Mouse (Mus musculus) forebrain, embryonic 11.5 days (tissue): ENCODE measurements around the gene Gm38431. TPM values are rescaled to one million over a fixed set of nuclear protein-coding genes. Genes with fewer than 3 reads are reported as not detected.
A peak's percentile ranks its signal among the peaks of the same experiment; 100 is the strongest.

Experiments
- ATAC-seq: fragments of 200-750 bp; cut with Nextera tagmentation; replicated peaks from 2 replicates; pipeline ENCODE4 v1.8.0; 2017; ENCODE audit warnings: moderate TSS enrichment; ENCODE audit not compliant: low FRiP score
- DNase-seq: peaks from one replicate; pipeline ENCODE4 v3.0.0-alpha.2; 2017; ENCODE audit warnings: low spot score
- H3K27ac ChIP-seq: fragments of 300-500 bp; sonication (generic); 2 replicates; pipeline ENCODE4 v1.5.1; 2014; ENCODE audit warnings: low read depth, low read length
- H3K27me3 ChIP-seq: fragments of 300-500 bp; sonication (generic); 2 replicates; pipeline ENCODE4 v1.6.1; 2014; ENCODE audit warnings: mild to moderate bottlenecking, low read length, mixed read lengths; ENCODE audit not compliant: control insufficient read depth, insufficient read depth
- H3K36me3 ChIP-seq: fragments of 300-500 bp; sonication (generic); 2 replicates; pipeline ENCODE4 v1.6.1; 2014; ENCODE audit warnings: mild to moderate bottlenecking, low read length, moderate library complexity, mixed read lengths; ENCODE audit not compliant: control insufficient read depth, insufficient read depth
- H3K4me1 ChIP-seq: fragments of 300-500 bp; sonication (generic); replicated peaks from 2 replicates; pipeline ENCODE4 v1.6.1; 2014; ENCODE audit warnings: low read length, mixed read lengths; ENCODE audit not compliant: control insufficient read depth, insufficient read depth
- H3K4me2 ChIP-seq: fragments of 300-500 bp; sonication (generic); 2 replicates; pipeline ENCODE4 v1.6.1; 2014; ENCODE audit warnings: low read depth, mild to moderate bottlenecking, low read length, moderate library complexity, mixed read lengths; ENCODE audit not compliant: severe bottlenecking
- H3K4me3 ChIP-seq: fragments of 300-500 bp; sonication (generic); 2 replicates; pipeline ENCODE4 v1.5.1; 2014; ENCODE audit warnings: low read depth, low read length
- H3K9ac ChIP-seq: fragments of 300-500 bp; sonication (generic); 2 replicates; pipeline ENCODE4 v1.6.1; 2014; ENCODE audit warnings: low read length
- H3K9me3 ChIP-seq: fragments of 300-500 bp; sonication (generic); 2 replicates; pipeline ENCODE4 v1.6.1; 2016; ENCODE audit warnings: low read length, mixed read lengths; ENCODE audit not compliant: control insufficient read depth
- WGBS: fragments of 180-500 bp; shearing (Covaris S2); extraction: QIAGEN DNeasy Blood & Tissue Kit; methylation state at CpG from one replicate; pipeline ENCODE4 v1.1.7; 2014; 5-methylcytosine and 5-hydroxymethylcytosine counted together
- polyA plus RNA-seq: library from polyadenylated mRNA; unstranded; fragments of >200 nt; fragmentation: Nextera tagmentation; extraction: Ambion mirVana; gene quantifications from 2 replicates; pipeline ENCODE4 v1.2.1, GENCODE M21; 2014

Gm38431 gene
- polyA plus RNA-seq, 1 experiment from 2014 or later: 4.5 TPM

- Histone ChIP-seq H3K4me1 (peaks cover 24% of the 10 kb centered on the region), H3K9me3 (no peaks in the 10 kb centered on the region), H3K27me3 (peaks cover 82% of the 10 kb centered on the region), H3K4me2 (peak within 1 kb of the TSS; percentile 85), H3K9ac (peak within 1 kb of the TSS; percentile 12; the same call in 1 of the 2 replicates), H3K36me3 (no peaks in the 10 kb centered on the region), H3K27ac (no peak within 1 kb of the TSS), H3K4me3 (peak within 1 kb of the TSS; percentile 38)
- DNase-seq: peak; percentile 59
- no peak for ATAC-seq
- WGBS: under 1% methylated on average over 35 of the region's 35 CpGs
Observed at GRCm38 (mm10) chr9:21031896-21032351, 59.9 kb downstream of the Gm38431 start, which contains the start of gene Icam5. Gene Icam5, plus strand, starts transcription at chr9:21032073.

- WGBS: under 1% methylated on average over 36 of the region's 36 CpGs
- no peak overlapping the region for H3K27ac ChIP-seq
- no peak for DNase-seq
- H3K9ac ChIP-seq: 0 out of 2 replicates have a peak overlapping the region, but pooled peaks have one; percentile 12
- peaks cover 24% of the 10 kb centered on the region for H3K4me1 ChIP-seq
- peaks cover 76% of the 10 kb centered on the region for H3K27me3 ChIP-seq
- no peaks in the 10 kb centered on the region for H3K9me3 ChIP-seq
- peak overlapping the region; percentile 85 for H3K4me2 ChIP-seq
- no peaks in the 10 kb centered on the region for H3K36me3 ChIP-seq
- peak; percentile 64 for ATAC-seq
- peak overlapping the region; percentile 38 for H3K4me3 ChIP-seq
Observed at GRCm38 (mm10) chr9:21031251-21031895, 60.4 kb downstream of the Gm38431 start.

GRCm38 (mm10) chr9:21030781-21031250, 61.0 kb downstream of the Gm38431 start:
- H3K4me3 ChIP-seq: peak overlapping the region; percentile 38
- DNase-seq (peak; percentile 85), ATAC-seq (peak; percentile 45)
- H3K36me3 ChIP-seq: no peaks in the 10 kb centered on the region
- H3K27ac ChIP-seq: no peak overlapping the region
- WGBS: under 1% methylated on average over 13 of the region's 13 CpGs
- H3K4me2 ChIP-seq: peak overlapping the region; percentile 85
- peaks cover 71% of the 10 kb centered on the region for H3K27me3 ChIP-seq
- H3K9me3 ChIP-seq: no peaks in the 10 kb centered on the region
- H3K9ac ChIP-seq: no peak overlapping the region
- H3K4me1 ChIP-seq: peaks cover 24% of the 10 kb centered on the region

- Histone ChIP-seq H3K36me3 (no peaks in the 10 kb centered on the region), H3K9me3 (no peaks in the 10 kb centered on the region), H3K4me2 (no peak overlapping the region), H3K9ac (no peak overlapping the region), H3K27ac (no peak overlapping the region), H3K27me3 (peaks cover 64% of the 10 kb centered on the region), H3K4me3 (no peak overlapping the region), H3K4me1 (peaks cover 24% of the 10 kb centered on the region)
- ATAC-seq (no peak), DNase-seq (no peak)
- WGBS: 25% methylated on average over 22 of the region's 22 CpGs
Observed at GRCm38 (mm10) chr9:21030055-21030600, 61.7 kb downstream of the Gm38431 start.

GRCm38 (mm10) chr9:21029291-21030054, 62.3 kb downstream of the Gm38431 start, which contains the start of gene Icam4:
Gene Icam4, plus strand, starts transcription at chr9:21029373.
- Histone ChIP-seq H3K27me3 (peaks cover 57% of the 10 kb centered on the region), H3K4me2 (peak within 1 kb of the TSS; percentile 51), H3K4me3 (peak within 1 kb of the TSS; percentile 25), H3K9ac (peak within 1 kb of the TSS; percentile 51; the same call in 1 of the 2 replicates), H3K36me3 (no peaks in the 10 kb centered on the region), H3K27ac (no peak within 1 kb of the TSS), H3K9me3 (no peaks in the 10 kb centered on the region), H3K4me1 (peaks cover 22% of the 10 kb centered on the region)
- peak; percentile 88 for DNase-seq
- 0 out of 2 replicates have a peak, but pooled peaks have one; percentile 17 for ATAC-seq
- WGBS: 2% methylated on average over 37 of the region's 37 CpGs

- H3K4me2 ChIP-seq: no peak overlapping the region; the same call in 1 of the 2 replicates
- WGBS: 62% methylated on average over 6 of the region's 6 CpGs
- no peak for ATAC-seq
- H3K9me3 ChIP-seq: no peaks in the 10 kb centered on the region
- peaks cover 22% of the 10 kb centered on the region for H3K4me1 ChIP-seq
- no peaks in the 10 kb centered on the region for H3K36me3 ChIP-seq
- H3K27ac ChIP-seq: no peak overlapping the region
- no peak overlapping the region for H3K9ac ChIP-seq
- H3K4me3 ChIP-seq: no peak overlapping the region
- peaks cover 50% of the 10 kb centered on the region for H3K27me3 ChIP-seq
- no peak for DNase-seq
Observed at GRCm38 (mm10) chr9:21028560-21029110, 63.2 kb downstream of the Gm38431 start.

GRCm38 (mm10) chr9:21027774-21028290, 64.0 kb downstream of the Gm38431 start:
- no peaks in the 10 kb centered on the region for H3K36me3 ChIP-seq
- no peak for DNase-seq
- H3K9ac ChIP-seq: no peak overlapping the region
- H3K4me3 ChIP-seq: no peak overlapping the region
- no peak for ATAC-seq
- no peaks in the 10 kb centered on the region for H3K9me3 ChIP-seq
- 59% methylated on average over 8 of the region's 8 CpGs for WGBS
- H3K27ac ChIP-seq: no peak overlapping the region
- H3K27me3 ChIP-seq: peaks cover 42% of the 10 kb centered on the region
- no peak overlapping the region for H3K4me2 ChIP-seq
- peaks cover 15% of the 10 kb centered on the region for H3K4me1 ChIP-seq

- H3K27ac ChIP-seq: no peak overlapping the region
- no peak for DNase-seq
- H3K4me2 ChIP-seq: no peak overlapping the region
- no peak overlapping the region for H3K9ac ChIP-seq
- WGBS: 87% methylated on average over 12 of the region's 12 CpGs
- no peak overlapping the region for H3K4me3 ChIP-seq
- peaks cover 8% of the 10 kb centered on the region for H3K4me1 ChIP-seq
- ATAC-seq: no peak
- H3K27me3 ChIP-seq: peaks cover 32% of the 10 kb centered on the region
- H3K9me3 ChIP-seq: no peaks in the 10 kb centered on the region
- H3K36me3 ChIP-seq: no peaks in the 10 kb centered on the region
Observed at GRCm38 (mm10) chr9:21026849-21027248, 64.9 kb downstream of the Gm38431 start.
